Mouse (Mus musculus) liver, embryonic 14.5 days (tissue): ENCODE measurements around the gene Fam187a. TPM values are rescaled to one million over a fixed set of nuclear protein-coding genes. Genes with fewer than 3 reads are reported as not detected.
A peak's percentile ranks its signal among the peaks of the same experiment; 100 is the strongest.

Source experiments
- ATAC-seq: fragments of 200-750 bp; cut with Nextera tagmentation; 2 replicates; pipeline ENCODE4 v1.8.0; 2017; ENCODE audit warnings: moderate number of reproducible peaks, mild to moderate bottlenecking, moderate library complexity; ENCODE audit not compliant: insufficient read depth
- DNase-seq, 3 experiments: peaks; one replicate each; pipeline ENCODE4 v3.0.0-alpha.2; 2012 to 2013; ENCODE audit warnings: low read depth in 3 of 3, low spot score in 3 of 3
- H3K27ac ChIP-seq: fragments of 300-500 bp; sonication (generic); 2 replicates; pipeline ENCODE4 v1.5.1; 2014; ENCODE audit warnings: moderate library complexity, mild to moderate bottlenecking, control low read depth, inconsistent platforms
- H3K27me3 ChIP-seq: fragments of 300-500 bp; sonication (generic); 2 replicates; pipeline ENCODE4 v1.6.1; 2014; ENCODE audit warnings: mild to moderate bottlenecking, low read length, moderate library complexity; ENCODE audit not compliant: control insufficient read depth, insufficient read depth
- H3K36me3 ChIP-seq: fragments of 300-500 bp; sonication (generic); replicated peaks from 2 replicates; pipeline ENCODE4 v1.6.1; 2014; ENCODE audit warnings: low read depth; ENCODE audit not compliant: control insufficient read depth, insufficient read depth
- H3K4me1 ChIP-seq, 2 experiments: fragments of 200-500 bp in 1 of 2; fragments of 300-500 bp in 1 of 2; sonication (generic) in 1 of 2; replicated peaks; 2 replicates each; pipeline ENCODE4 v1.6.1; 2012 to 2014; ENCODE audit warnings: antibody characterized with exemption in 1 of 2, inconsistent platforms in 1 of 2, low read length in 1 of 2; ENCODE audit not compliant: control insufficient read depth in 2 of 2, insufficient read depth in 2 of 2
- H3K4me2 ChIP-seq: fragments of 300-500 bp; sonication (generic); 2 replicates; pipeline ENCODE4 v1.6.1; 2014; ENCODE audit warnings: low read depth, mild to moderate bottlenecking, control low read depth, moderate library complexity
- H3K4me3 ChIP-seq, 2 experiments: fragments of 200-500 bp in 1 of 2; fragments of 300-500 bp in 1 of 2; sonication (generic) in 1 of 2; 2 replicates each; pipeline ENCODE4 v1.5.1; 2012 to 2014; ENCODE audit warnings: low read depth in 2 of 2, low read length in 2 of 2, mild to moderate bottlenecking in 2 of 2, control low read depth in 1 of 2, inconsistent platforms in 1 of 2, moderate library complexity in 1 of 2; ENCODE audit not compliant: insufficient read depth in 1 of 2
- H3K9ac ChIP-seq: fragments of 300-500 bp; sonication (generic); replicated peaks from 2 replicates; pipeline ENCODE4 v1.6.1; 2014; ENCODE audit warnings: mild to moderate bottlenecking, control low read depth, moderate library complexity
- H3K9me3 ChIP-seq: fragments of 300-500 bp; sonication (generic); 2 replicates; pipeline ENCODE4 v1.6.1; 2016; ENCODE audit warnings: low read length, mixed read lengths; ENCODE audit not compliant: control insufficient read depth
- CTCF ChIP-seq: IDR thresholded peaks from 2 replicates; pipeline ENCODE4 v1.5.1; 2016; ENCODE audit warnings: antibody characterized with exemption, low read depth, control low read depth
- EP300 ChIP-seq: IDR thresholded peaks from 2 replicates; pipeline ENCODE4 v1.6.1; 2016; ENCODE audit warnings: antibody characterized with exemption, low read depth
- WGBS: fragments of 180-500 bp; shearing (Covaris S2); extraction: QIAGEN DNeasy Blood & Tissue Kit; methylation state at CpG from one replicate; pipeline ENCODE4 v1.1.7; 2014; ENCODE audit not compliant: insufficient replicate concordance; 5-methylcytosine and 5-hydroxymethylcytosine counted together
- polyA plus RNA-seq, 2 experiments: library from polyadenylated mRNA; depleted of rRNA in 1 of 2; stranded (reverse) in 1 of 2; unstranded in 1 of 2; fragments of >200 nt; fragmentation: Nextera tagmentation in 1 of 2; extraction: Ambion mirVana in 1 of 2; gene quantifications; 2 replicates each; pipeline versions ENCODE4 v1.2.1 to v1.2.3; 2012 to 2014

Gene Fam187a
- polyA plus RNA-seq, 2 experiments, result 0.06 TPM; not detected in 1

DNA sequence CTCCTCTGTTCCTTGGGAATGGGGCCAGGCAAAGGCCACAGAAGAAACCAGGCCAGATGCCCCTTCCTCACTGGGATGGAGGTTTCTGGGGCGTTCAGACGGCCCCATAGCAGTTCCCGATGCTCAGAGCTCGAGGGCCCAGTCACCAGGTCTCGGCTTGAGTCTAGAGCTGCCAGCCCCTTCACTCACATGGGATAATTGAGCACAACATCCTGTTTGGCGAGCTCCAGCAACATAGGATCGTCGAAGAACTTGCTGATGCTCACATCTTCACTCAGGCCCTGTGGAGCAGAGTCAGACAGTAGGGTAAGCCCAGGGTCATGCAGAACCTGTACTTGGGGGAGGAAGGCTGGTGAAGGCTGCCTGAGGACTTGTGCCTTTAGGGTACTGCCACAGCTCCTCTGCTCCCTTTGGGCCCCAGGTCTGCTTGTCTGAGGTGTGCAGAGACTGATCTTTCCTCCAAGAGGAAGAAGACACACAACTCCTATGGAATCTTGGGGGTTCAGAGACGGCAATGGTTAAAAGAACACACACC is 46.3 kb upstream of the Fam187a start:
- no peak overlapping the region for H3K4me3 ChIP-seq
- no peaks in the 10 kb centered on the region for H3K27me3 ChIP-seq
- H3K36me3 ChIP-seq, result peaks cover 35% of the 10 kb centered on the region
- H3K4me1 ChIP-seq, result no peaks in the 10 kb centered on the region
- TF ChIP-seq EP300, result no peak
- TF ChIP-seq CTCF, result no peak
- WGBS, result 86% methylated on average over 9 of the region's 9 CpGs
- H3K9me3 ChIP-seq, result no peaks in the 10 kb centered on the region
- no peak overlapping the region for H3K4me2 ChIP-seq
- DNase-seq, result no peak
- H3K27ac ChIP-seq, result no peak overlapping the region
- no peak for ATAC-seq
- H3K9ac ChIP-seq, result no peak overlapping the region

DNA sequence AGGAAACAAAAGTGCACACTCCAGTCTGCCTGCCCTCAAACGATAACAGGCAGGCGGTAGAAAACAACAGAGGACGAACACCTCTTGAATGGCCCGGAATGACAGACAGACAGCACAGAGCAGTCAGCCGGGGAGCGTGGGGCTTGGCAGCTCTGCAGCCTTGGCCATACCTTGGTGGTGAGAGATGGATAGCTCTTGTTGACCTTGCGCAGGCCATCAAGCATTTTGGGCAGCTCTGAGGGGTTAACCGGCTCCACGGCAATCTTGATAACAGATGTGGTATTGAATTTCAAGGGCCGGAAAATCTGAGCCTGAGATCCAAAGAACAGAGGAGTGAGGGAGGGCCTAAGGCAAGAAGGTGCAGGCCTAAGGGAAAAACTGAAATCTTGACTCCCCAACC is 39.0 kb upstream of the Fam187a start:
- DNase-seq, result no peak
- H3K36me3 ChIP-seq, result peaks cover 71% of the 10 kb centered on the region

DNA sequence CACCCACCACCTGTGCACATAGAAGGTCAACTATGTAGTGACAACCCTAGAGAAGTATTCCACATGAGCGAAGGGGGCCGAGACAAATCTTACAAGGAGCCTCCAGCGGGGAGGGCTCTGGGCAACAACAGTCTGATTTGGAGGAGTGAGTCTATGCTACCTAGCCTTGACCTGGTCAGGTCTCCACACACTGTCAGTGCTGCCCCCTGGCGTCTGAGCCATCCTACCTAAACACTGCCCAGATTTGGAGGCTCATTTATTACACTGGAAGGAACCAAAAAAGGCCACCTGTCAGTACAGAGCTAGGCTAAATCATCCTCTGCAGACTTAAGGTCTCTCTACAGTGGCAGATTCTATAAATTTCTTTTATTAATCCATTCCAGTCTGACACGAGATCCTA is 33.1 kb upstream of the Fam187a start:
- H3K4me3 ChIP-seq, result no peak overlapping the region
- TF ChIP-seq EP300, result no peak
- peak; percentile 71 for TF ChIP-seq CTCF
- no peaks in the 10 kb centered on the region for H3K27me3 ChIP-seq
- ATAC-seq, result no peak
- no peaks in the 10 kb centered on the region for H3K4me1 ChIP-seq
- H3K36me3 ChIP-seq, result peaks cover 66% of the 10 kb centered on the region
- H3K9ac ChIP-seq, result no peak overlapping the region
- 63% methylated on average over 5 of the region's 5 CpGs for WGBS
- DNase-seq, result peak in 1 of 3 experiments; percentile 4
- H3K27ac ChIP-seq, result no peak overlapping the region
- H3K9me3 ChIP-seq, result no peaks in the 10 kb centered on the region
- H3K4me2 ChIP-seq, result no peak overlapping the region

More for the DNA sequence above, 39.0 kb upstream of the Fam187a start:
- ATAC-seq, result no peak
- H3K4me1 ChIP-seq, result no peaks in the 10 kb centered on the region
- TF ChIP-seq EP300 (no peak), CTCF (no peak)
- no peak overlapping the region for H3K4me2 ChIP-seq
- no peaks in the 10 kb centered on the region for H3K9me3 ChIP-seq
- WGBS, result 86% methylated on average over 10 of the region's 10 CpGs
- H3K9ac ChIP-seq, result no peak overlapping the region
- no peak overlapping the region for H3K27ac ChIP-seq
- H3K27me3 ChIP-seq, result no peaks in the 10 kb centered on the region
- H3K4me3 ChIP-seq, result no peak overlapping the region

DNA sequence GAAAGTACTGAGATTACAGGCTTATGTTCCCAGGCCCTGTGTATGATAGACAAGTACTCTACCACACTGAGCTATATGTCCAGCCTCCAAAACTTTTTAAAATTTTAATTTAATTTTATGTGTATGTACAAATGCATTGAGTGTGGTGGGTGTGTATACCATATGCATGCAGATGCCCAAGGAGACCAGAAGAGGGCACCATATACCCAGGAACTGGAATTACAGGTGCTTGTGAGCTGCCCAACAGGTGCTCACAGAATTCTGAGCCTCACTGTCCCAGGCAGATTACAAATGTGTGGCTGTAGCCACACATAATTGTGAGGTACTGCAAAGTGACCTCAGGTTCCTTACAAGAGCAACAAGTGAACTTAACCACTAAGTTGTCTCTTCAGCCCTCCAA is 31.2 kb upstream of the Fam187a start:
- Histone ChIP-seq H3K27ac (no peak overlapping the region), H3K27me3 (no peaks in the 10 kb centered on the region), H3K9ac (no peak overlapping the region), H3K36me3 (peaks cover 65% of the 10 kb centered on the region), H3K4me1 (no peaks in the 10 kb centered on the region), H3K9me3 (no peaks in the 10 kb centered on the region), H3K4me2 (no peak overlapping the region), H3K4me3 (no peak overlapping the region)
- DNase-seq (peak in 1 of 3 experiments; percentile 19), ATAC-seq (no peak)
- TF ChIP-seq EP300 (no peak), CTCF (peak; percentile 72)

DNA sequence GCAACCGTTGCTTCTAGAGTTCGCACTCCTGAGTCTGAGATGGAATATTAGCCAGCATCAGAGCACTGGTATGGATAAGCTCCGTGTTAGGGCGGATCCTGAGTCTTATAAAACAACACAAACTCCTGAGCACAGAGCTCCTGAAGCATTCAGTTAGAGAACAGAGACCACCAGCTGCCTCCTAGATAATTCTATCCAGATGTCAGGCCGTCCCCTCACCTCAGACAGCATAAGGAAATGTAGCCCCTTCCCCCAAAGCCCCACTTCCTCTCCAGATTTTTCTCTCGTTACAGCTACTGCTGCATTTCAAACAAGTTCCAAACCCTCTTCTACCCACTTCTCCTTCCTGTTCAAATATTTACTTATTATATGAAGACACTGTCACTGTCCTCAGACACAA is 29.0 kb upstream of the Fam187a start:
- Histone ChIP-seq H3K27ac (no peak overlapping the region), H3K36me3 (peaks cover 70% of the 10 kb centered on the region), H3K4me1 (no peaks in the 10 kb centered on the region), H3K4me3 (no peak overlapping the region), H3K9ac (no peak overlapping the region), H3K4me2 (no peak overlapping the region), H3K27me3 (no peaks in the 10 kb centered on the region), H3K9me3 (no peaks in the 10 kb centered on the region)
- DNase-seq (no peak), ATAC-seq (no peak)
- TF ChIP-seq EP300 (no peak), CTCF (no peak)
- 74% methylated on average over 6 of the region's 6 CpGs for WGBS
